Mouse (Mus musculus): Measurements from ENCODE around the gene Pakap. TPM values are rescaled to one million over a fixed set of nuclear protein-coding genes. Genes with fewer than 3 reads are reported as not detected.

The Pakap gene
- polyA plus RNA-seq, 1 experiment = not detected

DNA sequence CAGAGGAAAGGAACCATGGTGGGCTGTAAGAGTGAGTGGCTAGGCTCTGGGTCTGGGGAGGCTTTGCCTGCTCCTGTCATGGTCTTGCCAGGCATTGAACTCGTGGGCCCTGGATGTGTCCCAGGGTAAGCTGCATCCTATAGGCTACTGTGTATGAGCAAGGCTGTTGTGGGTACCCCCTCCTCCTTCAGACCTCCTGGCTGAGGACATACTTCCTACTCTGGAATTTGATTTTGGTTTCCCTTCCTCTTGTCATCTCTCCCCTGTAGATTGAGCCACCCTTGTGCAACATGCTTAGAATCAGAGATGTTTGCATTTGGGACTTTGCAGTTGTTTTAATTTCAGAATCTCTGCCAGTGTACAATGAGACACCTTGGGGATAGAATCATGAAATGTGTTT lies 83.0 kb downstream of the Pakap start:
- H3K4me3 ChIP-seq (replicated peaks) = no peak overlapping the region
- H3K36me3 ChIP-seq (ENCODE audit: control insufficient read depth) = no peaks in the 10 kb centered on the region
- no peaks in the 10 kb centered on the region for H3K27me3 ChIP-seq (ENCODE audit: control insufficient read depth)
- TF ChIP-seq TAL1 (IDR thresholded peaks at IDR 0.05; ENCODE audit: low read length) = no peak
- TF ChIP-seq GATA1 (IDR thresholded peaks at IDR 0.05; ENCODE audit: low read length) = no peak
- no peaks in the 10 kb centered on the region for H3K4me1 ChIP-seq (ENCODE audit: control insufficient read depth)
- H3K9me3 ChIP-seq (ENCODE audit: control insufficient read depth, low read length) = no peaks in the 10 kb centered on the region

DNA sequence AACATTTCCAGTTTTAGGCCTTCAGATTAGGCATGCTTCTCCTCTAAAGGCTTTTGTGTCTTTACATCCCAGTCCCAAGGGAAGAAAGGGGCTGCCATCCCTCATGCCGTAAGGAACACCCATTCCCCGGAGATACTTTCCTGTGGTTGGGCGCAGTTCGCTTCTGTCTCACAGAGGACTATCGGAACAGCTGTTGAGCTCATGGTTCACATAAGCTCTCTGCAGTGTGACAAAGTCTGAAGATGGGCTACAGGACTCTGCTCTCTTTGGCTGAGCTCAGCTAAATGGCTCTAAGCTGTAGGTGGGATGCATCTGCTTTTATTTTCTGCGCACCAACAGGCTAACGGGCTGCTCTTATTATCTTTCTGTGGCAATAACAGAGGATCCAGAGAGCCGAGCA lies 83.6 kb downstream of the Pakap start:
- TF ChIP-seq GATA1 (IDR thresholded peaks at IDR 0.05; ENCODE audit: low read length) (no peak), TAL1 (IDR thresholded peaks at IDR 0.05; ENCODE audit: low read length) (no peak)
- Histone ChIP-seq H3K4me1 (ENCODE audit: control insufficient read depth) (no peaks in the 10 kb centered on the region), H3K9me3 (ENCODE audit: control insufficient read depth, low read length) (no peaks in the 10 kb centered on the region), H3K27me3 (ENCODE audit: control insufficient read depth) (no peaks in the 10 kb centered on the region), H3K36me3 (ENCODE audit: control insufficient read depth) (no peaks in the 10 kb centered on the region), H3K4me3 (replicated peaks) (no peak overlapping the region)

DNA sequence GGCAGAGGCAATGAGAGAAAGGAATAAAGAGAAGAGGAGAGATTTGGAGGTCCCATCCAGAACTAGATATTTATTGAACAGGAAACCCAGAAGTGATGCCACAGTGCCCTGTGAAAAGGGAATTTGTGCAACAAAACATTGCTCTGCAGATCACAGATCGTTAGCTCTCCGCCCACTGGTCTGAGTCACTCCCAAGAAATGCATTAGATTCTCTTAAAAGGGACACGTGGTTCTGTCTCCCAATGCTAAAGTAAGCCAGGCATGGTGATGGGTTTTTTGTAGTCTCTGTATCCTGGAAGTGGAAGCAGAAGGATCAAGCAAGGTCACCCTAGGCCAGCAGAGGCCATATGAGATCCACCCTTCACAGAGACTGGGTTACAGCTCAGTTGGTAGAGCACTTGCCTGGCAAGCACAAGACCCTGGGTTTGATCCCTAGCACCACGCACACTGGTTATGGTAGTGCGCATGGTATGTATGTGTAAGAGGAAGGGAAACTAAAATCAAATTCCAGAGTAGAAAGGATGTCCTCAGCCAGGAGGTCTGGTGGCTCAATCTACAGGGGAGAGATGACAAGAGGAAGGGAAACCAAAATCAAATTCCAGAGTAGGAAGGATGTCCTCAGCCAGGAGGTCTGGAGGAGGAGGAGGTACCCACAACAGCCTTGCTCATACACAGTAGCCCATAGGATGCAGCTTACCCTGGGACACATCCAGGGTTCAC lies 84.4 kb downstream of the Pakap start:
- H3K4me3 ChIP-seq (replicated peaks) = no peak overlapping the region
- TF ChIP-seq TAL1 (IDR thresholded peaks at IDR 0.05; ENCODE audit: low read length) = no peak
- no peak for TF ChIP-seq GATA1 (IDR thresholded peaks at IDR 0.05; ENCODE audit: low read length)
- no peaks in the 10 kb centered on the region for H3K27me3 ChIP-seq (ENCODE audit: control insufficient read depth)
- H3K9me3 ChIP-seq (ENCODE audit: control insufficient read depth, low read length) = no peaks in the 10 kb centered on the region
- no peaks in the 10 kb centered on the region for H3K36me3 ChIP-seq (ENCODE audit: control insufficient read depth)
- H3K4me1 ChIP-seq (ENCODE audit: control insufficient read depth) = no peaks in the 10 kb centered on the region

DNA sequence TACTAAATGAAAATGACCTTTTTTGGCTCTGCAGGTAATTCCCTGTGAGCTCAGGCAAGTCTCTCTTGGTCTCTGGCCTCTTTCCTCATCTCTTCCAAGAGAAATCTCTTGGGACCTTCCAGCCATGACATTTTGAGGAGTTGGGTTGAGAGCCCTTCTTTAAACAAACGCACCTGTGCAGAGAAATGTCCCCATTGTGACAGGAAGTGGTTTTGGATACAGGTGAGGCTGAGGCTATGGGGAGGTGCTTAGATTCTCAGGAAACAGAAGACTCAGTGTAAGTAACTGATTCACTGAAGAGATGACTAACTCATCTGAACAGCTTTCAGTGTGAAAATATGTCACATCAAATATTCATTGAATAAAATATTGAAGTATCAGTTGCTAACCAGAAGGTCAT lies 88.0 kb downstream of the Pakap start:
- Histone ChIP-seq H3K9me3 (ENCODE audit: control insufficient read depth, low read length) (no peaks in the 10 kb centered on the region), H3K27me3 (ENCODE audit: control insufficient read depth) (no peaks in the 10 kb centered on the region), H3K36me3 (ENCODE audit: control insufficient read depth) (no peaks in the 10 kb centered on the region), H3K4me3 (replicated peaks) (no peak overlapping the region), H3K4me1 (ENCODE audit: control insufficient read depth) (no peaks in the 10 kb centered on the region)
- TF ChIP-seq GATA1 (IDR thresholded peaks at IDR 0.05; ENCODE audit: low read length) = no peak
- TF ChIP-seq TAL1 (IDR thresholded peaks at IDR 0.05; ENCODE audit: low read length) = no peak

DNA sequence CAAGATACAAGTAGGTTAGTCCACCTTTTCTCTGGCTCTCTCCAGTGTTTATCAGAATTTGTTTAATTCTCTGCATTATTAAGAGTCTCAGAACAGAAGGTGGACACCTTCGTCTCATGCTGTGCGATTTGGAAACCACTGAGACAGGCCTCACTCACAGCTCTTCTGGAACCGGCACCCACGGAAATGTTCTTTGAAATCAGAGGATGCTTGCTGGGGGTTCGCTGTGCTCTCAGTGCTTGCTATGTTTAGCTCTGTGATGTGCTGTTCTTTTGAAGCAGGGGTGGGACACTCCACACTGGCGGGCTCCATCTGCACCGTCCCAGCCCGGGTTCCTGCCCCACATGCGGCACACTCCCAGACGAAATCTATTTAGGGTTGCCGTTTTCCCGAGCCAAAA lies 88.4 kb downstream of the Pakap start:
- no peaks in the 10 kb centered on the region for H3K4me1 ChIP-seq (ENCODE audit: control insufficient read depth)
- TF ChIP-seq GATA1 (IDR thresholded peaks at IDR 0.05; ENCODE audit: low read length) = no peak
- TF ChIP-seq TAL1 (IDR thresholded peaks at IDR 0.05; ENCODE audit: low read length) = no peak
- H3K9me3 ChIP-seq (ENCODE audit: control insufficient read depth, low read length) = no peaks in the 10 kb centered on the region
- no peak overlapping the region for H3K4me3 ChIP-seq (replicated peaks)
- H3K36me3 ChIP-seq (ENCODE audit: control insufficient read depth) = no peaks in the 10 kb centered on the region
- no peaks in the 10 kb centered on the region for H3K27me3 ChIP-seq (ENCODE audit: control insufficient read depth)

DNA sequence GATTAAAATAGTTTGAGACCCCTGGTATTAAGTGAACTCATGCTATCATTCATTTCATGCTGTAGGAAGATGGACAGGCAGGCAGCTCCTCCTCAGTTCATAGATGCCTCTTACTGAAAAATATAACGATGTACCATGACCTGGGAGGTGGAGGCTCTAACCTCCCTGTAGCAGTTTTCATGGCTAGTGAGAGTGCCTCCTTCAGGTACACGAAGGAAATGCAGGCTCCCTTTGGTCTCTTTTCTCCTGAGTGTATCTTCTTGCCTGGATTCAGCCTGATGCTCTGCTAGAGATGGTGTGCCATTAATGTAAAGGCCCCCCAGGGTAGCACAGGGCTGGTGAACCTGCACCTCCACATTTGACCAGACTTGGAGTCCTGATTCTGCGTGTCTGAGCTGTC lies 88.9 kb downstream of the Pakap start:
- H3K4me1 ChIP-seq (ENCODE audit: control insufficient read depth) = no peaks in the 10 kb centered on the region
- TF ChIP-seq GATA1 (IDR thresholded peaks at IDR 0.05; ENCODE audit: low read length) (no peak), TAL1 (IDR thresholded peaks at IDR 0.05; ENCODE audit: low read length) (no peak)
- no peaks in the 10 kb centered on the region for H3K36me3 ChIP-seq (ENCODE audit: control insufficient read depth)
- no peaks in the 10 kb centered on the region for H3K9me3 ChIP-seq (ENCODE audit: control insufficient read depth, low read length)
- H3K27me3 ChIP-seq (ENCODE audit: control insufficient read depth) = no peaks in the 10 kb centered on the region
- no peak overlapping the region for H3K4me3 ChIP-seq (replicated peaks)

DNA sequence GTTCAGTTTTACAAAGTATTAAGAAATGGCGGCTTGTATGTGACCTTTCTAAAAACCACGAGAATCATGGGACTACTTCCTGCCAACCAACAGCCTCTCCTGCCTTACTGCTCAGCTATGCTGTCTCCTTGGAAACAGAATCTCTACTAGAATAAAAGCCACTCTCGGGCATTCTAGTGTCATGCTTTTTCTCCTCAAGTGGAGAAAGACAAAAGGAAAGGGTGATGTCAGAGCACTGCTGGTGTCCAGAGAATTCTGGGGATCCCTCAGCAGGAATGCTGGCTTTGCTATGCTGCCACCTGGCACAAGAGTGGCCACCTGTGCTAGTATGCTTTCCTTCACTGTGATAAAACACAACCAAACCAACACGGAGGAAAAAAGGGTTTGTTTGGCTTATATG lies 92.5 kb downstream of the Pakap start:
- Histone ChIP-seq H3K4me1 (ENCODE audit: control insufficient read depth) (no peaks in the 10 kb centered on the region), H3K36me3 (ENCODE audit: control insufficient read depth) (no peaks in the 10 kb centered on the region), H3K4me3 (replicated peaks) (no peak overlapping the region), H3K9me3 (ENCODE audit: control insufficient read depth, low read length) (no peaks in the 10 kb centered on the region), H3K27me3 (ENCODE audit: control insufficient read depth) (no peaks in the 10 kb centered on the region)
- TF ChIP-seq TAL1 (IDR thresholded peaks at IDR 0.05; ENCODE audit: low read length) (no peak), GATA1 (IDR thresholded peaks at IDR 0.05; ENCODE audit: low read length) (no peak)

DNA sequence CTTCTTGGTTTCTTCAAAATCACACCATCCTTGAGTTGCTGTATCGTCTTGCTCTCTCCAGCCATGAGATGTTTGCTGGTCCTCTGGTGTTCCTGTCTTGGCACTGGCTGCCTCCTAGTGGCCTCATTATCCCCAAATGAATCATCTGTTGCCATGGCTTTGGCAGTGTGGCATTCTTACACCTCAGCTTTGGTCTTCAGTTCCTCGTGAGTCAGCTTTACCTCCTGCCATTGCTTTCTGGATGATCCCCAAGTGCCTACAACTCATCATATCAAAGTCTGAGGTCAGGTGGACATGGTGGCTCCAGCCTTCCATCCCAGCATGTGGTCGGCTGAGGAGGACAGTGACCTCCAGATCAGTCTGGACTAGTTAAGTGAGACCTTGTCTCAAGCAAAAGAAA lies 98.1 kb downstream of the Pakap start:
- Histone ChIP-seq H3K4me3 (replicated peaks) (no peak overlapping the region), H3K4me1 (ENCODE audit: control insufficient read depth) (no peaks in the 10 kb centered on the region), H3K36me3 (ENCODE audit: control insufficient read depth) (no peaks in the 10 kb centered on the region), H3K27me3 (ENCODE audit: control insufficient read depth) (no peaks in the 10 kb centered on the region), H3K9me3 (ENCODE audit: control insufficient read depth, low read length) (no peaks in the 10 kb centered on the region)
- no peak for TF ChIP-seq GATA1 (IDR thresholded peaks at IDR 0.05; ENCODE audit: low read length)
- no peak for TF ChIP-seq TAL1 (IDR thresholded peaks at IDR 0.05; ENCODE audit: low read length)

DNA sequence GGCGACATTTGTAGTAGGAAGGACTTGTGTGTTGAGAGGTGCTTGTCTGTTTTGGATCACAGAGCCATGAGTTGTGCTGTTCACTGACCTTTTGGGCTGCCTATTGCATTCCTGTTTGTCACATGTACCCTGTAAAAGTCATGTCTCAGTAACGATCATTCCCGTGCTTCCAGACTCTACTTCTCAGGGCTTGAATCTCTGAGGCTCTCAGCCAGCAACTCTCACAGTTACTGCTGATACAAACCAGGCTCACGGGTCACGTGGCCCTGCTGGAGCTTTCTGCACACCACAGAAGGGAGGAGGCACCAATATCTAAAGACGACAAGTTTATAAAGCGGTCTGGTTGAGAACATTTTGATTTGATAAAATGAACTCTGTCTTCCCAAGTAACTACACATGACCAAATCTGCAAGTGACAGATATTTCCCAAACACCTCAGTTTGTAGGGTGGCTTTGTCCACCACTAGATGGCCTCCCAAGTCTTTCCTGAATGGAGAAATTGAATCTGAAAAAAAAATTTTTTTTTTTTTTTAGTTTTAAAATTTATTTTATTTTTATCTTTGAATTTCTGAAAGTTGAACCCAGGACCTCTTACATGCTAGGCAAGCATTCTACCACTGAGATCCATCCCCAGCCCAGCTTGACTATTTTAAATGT lies 103.0 kb downstream of the Pakap start:
- H3K9me3 ChIP-seq (ENCODE audit: control insufficient read depth, low read length) = no peaks in the 10 kb centered on the region
- H3K4me3 ChIP-seq (replicated peaks) = no peak overlapping the region
- TF ChIP-seq TAL1 (IDR thresholded peaks at IDR 0.05; ENCODE audit: low read length) (no peak), GATA1 (IDR thresholded peaks at IDR 0.05; ENCODE audit: low read length) (no peak)

More for the DNA sequence above, 103.0 kb downstream of the Pakap start:
- Histone ChIP-seq H3K27me3 (ENCODE audit: control insufficient read depth) (0 out of 2 replicates have a peak, but pooled peaks cover 2% of the 10 kb centered on the region), H3K36me3 (ENCODE audit: control insufficient read depth) (no peaks in the 10 kb centered on the region), H3K4me1 (ENCODE audit: control insufficient read depth) (no peaks in the 10 kb centered on the region)

All from erythroblast, embryonic 14.5 days (primary cell).